8 mouse cellular contexts compared by ENCODE assay signal in the genomic region with DNA sequence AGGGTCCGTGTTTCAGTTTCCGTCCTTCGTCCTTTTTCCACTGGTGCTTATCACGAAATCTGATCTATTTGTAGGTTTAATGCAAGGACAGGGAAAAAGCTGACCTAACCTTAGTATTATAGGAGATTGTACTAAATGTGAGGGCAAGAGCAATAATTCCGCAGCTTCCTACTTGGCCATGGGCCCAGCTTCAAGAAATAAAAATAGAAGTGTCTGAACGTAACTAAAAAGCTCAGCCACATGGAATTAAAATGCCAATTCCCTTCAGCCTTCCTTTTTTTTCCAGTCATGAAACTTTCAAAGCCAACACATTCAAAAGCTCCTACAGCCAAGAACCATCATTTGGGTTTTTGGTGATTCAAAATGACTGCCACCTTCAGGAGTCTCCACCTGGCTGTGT.
DNase-seq lines count a peak whose midpoint lies in the region; ATAC-seq and TF ChIP-seq lines count a peak whose summit lies in the region.

No protein-coding gene starts in this region.

- no peaks in the 10 kb centered on the region for H3K36me3 ChIP-seq in testis, adult 2 months (ENCODE audit: control insufficient read depth, insufficient read depth, low read length)
- no peaks in the 10 kb centered on the region for H3K36me3 ChIP-seq in kidney, postnatal 0 days (ENCODE audit: insufficient read depth, low read length)
- no peaks in the 10 kb centered on the region for H3K36me3 ChIP-seq in forebrain, embryonic 14.5 days (ENCODE audit: control insufficient read depth, insufficient read depth, low read length)

- H3K4me2 ChIP-seq in kidney, postnatal 0 days (ENCODE audit: low read length) = peak overlapping the region; percentile 18; the same call in 1 of the 2 replicates
- no peak overlapping the region for H3K4me2 ChIP-seq in forebrain, embryonic 14.5 days (ENCODE audit: low read length)

- TF ChIP-seq POLR2A in testis, adult 2 months (IDR thresholded peaks at IDR 0.05; ENCODE audit: control insufficient read depth, low read depth, low read length) = no peak

- H3K27me3 ChIP-seq in testis, adult 2 months (ENCODE audit: control insufficient read depth, insufficient read depth, low read length) = no peaks in the 10 kb centered on the region
- H3K27me3 ChIP-seq in kidney, postnatal 0 days (ENCODE audit: insufficient read depth, low read length) = no peaks in the 10 kb centered on the region
- H3K27me3 ChIP-seq in forebrain, embryonic 14.5 days (replicated peaks; ENCODE audit: control insufficient read depth, insufficient read depth, low read length) = no peaks in the 10 kb centered on the region

- no peak for TF ChIP-seq CTCF in testis, adult 2 months (IDR thresholded peaks at IDR 0.05; ENCODE audit: control insufficient read depth, insufficient read depth, insufficient replicate concordance, low read depth, low read length)
- no peak for TF ChIP-seq CTCF in kidney, postnatal 0 days (IDR thresholded peaks at IDR 0.05; ENCODE audit: low read depth)

- 35% methylated on average over 6 of the region's 6 CpGs for WGBS in kidney, postnatal 0 days
- WGBS in forebrain, embryonic 14.5 days = 70% methylated on average over 6 of the region's 6 CpGs

- H3K27ac ChIP-seq in testis, adult 2 months (ENCODE audit: control insufficient read depth, insufficient read depth, low read depth, low read length) = peak overlapping the region; percentile 77
- H3K27ac ChIP-seq in kidney, postnatal 0 days = no peak overlapping the region
- no peak overlapping the region for H3K27ac ChIP-seq in forebrain, embryonic 14.5 days (ENCODE audit: low read depth, low read length)

- no peak overlapping the region for H3K4me3 ChIP-seq in testis, adult 2 months (ENCODE audit: control insufficient read depth, low read depth, low read length)
- no peak overlapping the region for H3K4me3 ChIP-seq in kidney, postnatal 0 days (replicated peaks; ENCODE audit: low read depth, low read length)
- H3K4me3 ChIP-seq in forebrain, embryonic 14.5 days (ENCODE audit: low read depth, low read length) = no peak overlapping the region

- DNase-seq in testis, postnatal 14 days (ENCODE audit: low spot score) = no peak
- peak; percentile 7 for DNase-seq in forelimb bud, embryonic 11.5 days (ENCODE audit: low read depth, low spot score)
- peak; percentile 66 for DNase-seq in kidney, postnatal 0 days (ENCODE audit: low spot score)
- no peak for DNase-seq in neural tube, embryonic 10.5 days (ENCODE audit: extremely low spot score, low spot score)
- no peak for DNase-seq in thymus, postnatal 14 days
- no peak for DNase-seq in thymus, postnatal 10 days (ENCODE audit: low spot score in 2 of 2)
- DNase-seq in forebrain, embryonic 14.5 days (ENCODE audit: low spot score) = no peak

- H3K9me3 ChIP-seq in kidney, postnatal 0 days (replicated peaks; ENCODE audit: low read length) = no peaks in the 10 kb centered on the region
- no peaks in the 10 kb centered on the region for H3K9me3 ChIP-seq in forebrain, embryonic 14.5 days (replicated peaks; ENCODE audit: control insufficient read depth, low read length)

- ATAC-seq in kidney, postnatal 0 days (replicated peaks; ENCODE audit: low FRiP score, low read depth) = no peak
- ATAC-seq in forebrain, embryonic 14.5 days = no peak

- H3K9ac ChIP-seq in kidney, postnatal 0 days (ENCODE audit: low read depth, low read length) = no peak overlapping the region
- no peak overlapping the region for H3K9ac ChIP-seq in forebrain, embryonic 14.5 days (ENCODE audit: low read length)

- no peaks in the 10 kb centered on the region for H3K4me1 ChIP-seq in testis, adult 2 months (ENCODE audit: control insufficient read depth, insufficient read depth, low read length)
- H3K4me1 ChIP-seq in kidney, postnatal 0 days (replicated peaks; ENCODE audit: insufficient read depth, low read length) = no peaks in the 10 kb centered on the region
- no peaks in the 10 kb centered on the region for H3K4me1 ChIP-seq in forebrain, embryonic 14.5 days (ENCODE audit: control insufficient read depth, insufficient read depth, low read length)

Comparison
In these comparisons a context has a peak if more than half of its experiments do, and no peak if none do; other contexts are left out.
1. DNase-seq: peak in forelimb bud, embryonic 11.5 days (single experiment) and kidney, postnatal 0 days (single experiment); none in testis, postnatal 14 days (single experiment), neural tube, embryonic 10.5 days (single experiment), thymus, postnatal 14 days (single experiment), thymus, postnatal 10 days (0 of 2) and forebrain, embryonic 14.5 days (single experiment).